22 mouse cellular contexts compared by ENCODE assay signal in the genomic region with DNA sequence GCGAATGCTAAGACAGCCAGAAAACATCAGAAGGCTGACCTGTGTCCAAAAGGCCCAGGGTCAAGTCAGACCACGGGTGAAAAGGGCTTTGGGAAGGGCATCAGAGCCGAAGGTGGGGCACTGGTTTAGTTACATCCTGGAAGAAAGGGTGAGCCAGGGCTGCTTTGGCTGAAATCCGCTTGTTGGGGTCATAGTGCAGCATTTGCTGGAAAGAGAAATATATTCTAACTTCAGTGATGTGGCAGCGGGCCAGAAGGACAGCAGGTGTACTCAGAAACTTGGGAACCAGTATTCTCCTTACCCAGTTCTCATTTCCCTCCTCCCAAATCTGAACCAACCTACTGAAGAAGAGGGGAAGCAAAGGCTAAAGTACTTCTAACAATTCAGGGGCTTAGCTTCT. TPM values are rescaled to one million over a fixed set of nuclear protein-coding genes. Genes with fewer than 3 reads are reported as not detected.
A peak's percentile ranks its signal among the peaks of the same experiment; 100 is the strongest.
DNase-seq lines count a peak whose midpoint lies in the region; ATAC-seq and TF ChIP-seq lines count a peak whose summit lies in the region.
"Had no signal": no experiment of that assay in that cellular context is flagged by ENCODE, and none has a peak within 500 bp of the region (broad histone marks: within the 10 kb centered on the region; RNA-seq: fewer than 3 reads in every experiment).

No protein-coding gene starts in this region.

- DNase-seq in cerebellum, adult 11-12 months = peak; percentile 24
- DNase-seq in cerebellum, postnatal 25 days = no peak
- no peak for DNase-seq in heart, postnatal 14 days
- DNase-seq in kidney, adult 2 months = peak; percentile 78
- DNase-seq in kidney, postnatal 25 days = peak; percentile 77 to 80
- DNase-seq in left cerebral cortex, adult 11 months (ENCODE audit: low spot score) = no peak
- DNase-seq: adrenal gland, adult 8-10 months; forebrain, postnatal 0 days; gastrocnemius, postnatal 36 days; lung, postnatal 4 days; thymus, postnatal 25 days had no signal

- H3K27me3 ChIP-seq in heart, embryonic 13.5 days (replicated peaks) = no peaks in the 10 kb centered on the region
- H3K27me3 ChIP-seq in kidney, adult 2 months (replicated peaks; ENCODE audit: control insufficient read depth, insufficient read depth, low read length) = no peaks in the 10 kb centered on the region
- no peaks in the 10 kb centered on the region for H3K27me3 ChIP-seq in kidney, embryonic 15.5 days
- H3K27me3 ChIP-seq: embryonic facial prominence, embryonic 15.5 days; hindbrain, embryonic 12.5 days; limb, embryonic 12.5 days; lung, embryonic 15.5 days; Patski had no signal

- 79% methylated on average over 5 of the region's 5 CpGs for WGBS in heart, embryonic 13.5 days
- WGBS in kidney, adult 2 months = 54% methylated on average over 5 of the region's 5 CpGs
- 81% methylated on average over 5 of the region's 5 CpGs for WGBS in kidney, embryonic 15.5 days

- H3K9me3 ChIP-seq in heart, embryonic 13.5 days = no peaks in the 10 kb centered on the region
- no peaks in the 10 kb centered on the region for H3K9me3 ChIP-seq in kidney, embryonic 15.5 days (replicated peaks)
- H3K9me3 ChIP-seq: embryonic facial prominence, embryonic 15.5 days; forebrain, embryonic 10.5 days; hindbrain, embryonic 12.5 days; limb, embryonic 12.5 days; lung, embryonic 15.5 days had no signal

- H3K36me3 ChIP-seq in heart, embryonic 13.5 days = peaks cover 59% of the 10 kb centered on the region
- H3K36me3 ChIP-seq in kidney, adult 2 months (ENCODE audit: control insufficient read depth, insufficient read depth, low read length) = no peaks in the 10 kb centered on the region
- H3K36me3 ChIP-seq in kidney, embryonic 15.5 days = peaks cover 57% of the 10 kb centered on the region

- H3K4me3 ChIP-seq in heart, embryonic 13.5 days = no peak overlapping the region
- no peak overlapping the region for H3K4me3 ChIP-seq in kidney, adult 2 months (ENCODE audit: insufficient read depth, low read depth, low read length)
- no peak overlapping the region for H3K4me3 ChIP-seq in kidney, embryonic 15.5 days (replicated peaks)
- H3K4me3 ChIP-seq: embryonic facial prominence, embryonic 15.5 days; forebrain, embryonic 10.5 days; hindbrain, embryonic 12.5 days; limb, embryonic 12.5 days; lung, embryonic 15.5 days had no signal

- 0 out of 2 replicates have a peak overlapping the region, but pooled peaks have one; percentile 22 for H3K4me2 ChIP-seq in heart, embryonic 13.5 days
- H3K4me2 ChIP-seq in kidney, embryonic 15.5 days = no peak overlapping the region
- H3K4me2 ChIP-seq: embryonic facial prominence, embryonic 15.5 days; hindbrain, embryonic 12.5 days; limb, embryonic 12.5 days; lung, embryonic 15.5 days had no signal

- no peak for TF ChIP-seq CTCF in kidney, adult 2 months (conservative IDR thresholded peaks at IDR 0.05; ENCODE audit: insufficient read depth, insufficient read length, low read depth, low read length)

- no peak for TF ChIP-seq POLR2A in kidney, adult 2 months (IDR thresholded peaks at IDR 0.05; ENCODE audit: low read depth, low read length)

- H3K4me1 ChIP-seq in heart, embryonic 13.5 days = peaks cover 56% of the 10 kb centered on the region
- H3K4me1 ChIP-seq in kidney, adult 2 months (ENCODE audit: control insufficient read depth, insufficient read depth, low read length) = peaks cover 12% of the 10 kb centered on the region; the same call in 1 of the 2 replicates
- peaks cover 32% of the 10 kb centered on the region for H3K4me1 ChIP-seq in kidney, embryonic 15.5 days

- intact Hi-C loops in heart, postnatal 14 days (cut with DNase I) = no loop called here

- ATAC-seq in heart, embryonic 13.5 days (ENCODE audit: extremely low read depth, insufficient number of reproducible peaks, low FRiP score, low TSS enrichment) = no peak
- no peak for ATAC-seq in kidney, embryonic 15.5 days (replicated peaks; ENCODE audit: low FRiP score)
- ATAC-seq: forebrain, postnatal 0 days; inflammation-experienced regulatory T-cells, adult 6 months; Patski had no signal

- H3K9ac ChIP-seq in heart, embryonic 13.5 days = peak overlapping the region; percentile 55
- no peak overlapping the region for H3K9ac ChIP-seq in kidney, embryonic 15.5 days
- H3K9ac ChIP-seq: embryonic facial prominence, embryonic 15.5 days; forebrain, postnatal 0 days; hindbrain, embryonic 12.5 days; limb, embryonic 12.5 days; liver, embryonic 14.5 days; lung, embryonic 15.5 days had no signal

- H3K27ac ChIP-seq in heart, embryonic 13.5 days (replicated peaks) = peak overlapping the region; percentile 72
- no peak overlapping the region for H3K27ac ChIP-seq in kidney, adult 2 months (ENCODE audit: insufficient read depth, low read depth, low read length)
- no peak overlapping the region for H3K27ac ChIP-seq in kidney, embryonic 15.5 days
- H3K27ac ChIP-seq: embryonic facial prominence, embryonic 15.5 days; forebrain, embryonic 10.5 days; hindbrain, embryonic 12.5 days; limb, embryonic 12.5 days; liver, embryonic 14.5 days; lung, embryonic 15.5 days had no signal

RNA-seq across cellular contexts. Expression of a gene that starts 2.9 kb away (rescaled TPM):
- polyA plus RNA-seq in heart, embryonic 13.5 days (2015; fragmentation: Nextera tagmentation; extraction: Ambion mirVana) = 60.4 and 62.1 TPM in 2 replicates
- total RNA-seq in heart, postnatal 14 days (2021) = 10 to 100 TPM; 66.5 to 71.8 TPM
- polyA plus RNA-seq in kidney, adult 2 months (2012; rRNA removed) = 101 and 111 TPM in 2 replicates
- 71.4 and 72.3 TPM in 2 replicates for polyA plus RNA-seq in kidney, embryonic 15.5 days (2015; fragmentation: Nextera tagmentation; extraction: Ambion mirVana)

RNA-seq across cellular contexts. Expression of a gene that starts 5.0 kb away (rescaled TPM):
- polyA plus RNA-seq in heart, embryonic 13.5 days (2015; fragmentation: Nextera tagmentation; extraction: Ambion mirVana) = 1.6 and 2.6 TPM in 2 replicates
- under 1 TPM; 0.66 to 0.93 TPM for total RNA-seq in heart, postnatal 14 days (2021)
- polyA plus RNA-seq in kidney, adult 2 months (2012; rRNA removed) = 0.61 and 1.0 TPM in 2 replicates
- polyA plus RNA-seq in kidney, embryonic 15.5 days (2015; fragmentation: Nextera tagmentation; extraction: Ambion mirVana) = 1.2 TPM in 2 replicates
- total RNA-seq: neutrophil, adult 5-6 weeks had no signal

RNA-seq across cellular contexts. Expression of a gene that starts 5.8 kb away (rescaled TPM):
- 86.6 and 92.0 TPM in 2 replicates for polyA plus RNA-seq in heart, embryonic 13.5 days (2015; fragmentation: Nextera tagmentation; extraction: Ambion mirVana)
- 10 to 100 TPM; 18.9 to 19.9 TPM for total RNA-seq in heart, postnatal 14 days (2021)
- 12.4 and 12.7 TPM in 2 replicates for polyA plus RNA-seq in kidney, adult 2 months (2012; rRNA removed)
- polyA plus RNA-seq in kidney, embryonic 15.5 days (2015; fragmentation: Nextera tagmentation; extraction: Ambion mirVana) = 106 and 107 TPM in 2 replicates

RNA-seq across cellular contexts. Expression of a gene that starts 25.1 kb away (rescaled TPM):
- 11.1 and 12.4 TPM in 2 replicates for polyA plus RNA-seq in heart, embryonic 13.5 days (2015; fragmentation: Nextera tagmentation; extraction: Ambion mirVana)
- total RNA-seq in heart, postnatal 14 days (2021) = 10 to 100 TPM; 17.3 to 17.4 TPM
- polyA plus RNA-seq in kidney, adult 2 months (2012; rRNA removed) = 76.3 and 84.1 TPM in 2 replicates
- 11.7 and 13.2 TPM in 2 replicates for polyA plus RNA-seq in kidney, embryonic 15.5 days (2015; fragmentation: Nextera tagmentation; extraction: Ambion mirVana)

RNA-seq across cellular contexts. Expression of a gene that starts 45.6 kb away (rescaled TPM):
- polyA plus RNA-seq in heart, embryonic 13.5 days (2015; fragmentation: Nextera tagmentation; extraction: Ambion mirVana) = 4.8 and 5.0 TPM in 2 replicates
- total RNA-seq in heart, postnatal 14 days (2021) = 10 to 100 TPM; 12.4 to 15.7 TPM
- 17.4 and 24.5 TPM in 2 replicates for polyA plus RNA-seq in kidney, adult 2 months (2012; rRNA removed)
- 5.9 and 6.0 TPM in 2 replicates for polyA plus RNA-seq in kidney, embryonic 15.5 days (2015; fragmentation: Nextera tagmentation; extraction: Ambion mirVana)

Comparison
In these comparisons a context has a peak if more than half of its experiments do, and no peak if none do; other contexts are left out.
1. DNase-seq: peak in cerebellum, adult 11-12 months (single experiment), kidney, adult 2 months (single experiment) and kidney, postnatal 25 days (2 of 2); none in cerebellum, postnatal 25 days (0 of 2), heart, postnatal 14 days (0 of 2) and left cerebral cortex, adult 11 months (single experiment).